Mouse (Mus musculus): ENCODE data around the gene Gm26620. TPM values are rescaled to one million over a fixed set of nuclear protein-coding genes. Genes with fewer than 3 reads are reported as not detected.
A peak's percentile ranks its signal among the peaks of the same experiment; 100 is the strongest.

Gm26620 gene
- under 1 TPM; 0.34 to 0.77 TPM for total RNA-seq (2021)

GRCm38 (mm10) chr1:170884978-170885561 is at the start of gene Gm26620, which contains the start of gene Dusp12:
Gm26620 (plus strand) TSS chr1:170885065.
Dusp12 (minus strand) TSS chr1:170885540.
- peak; percentile 74 to 75 for DNase-seq (ENCODE audit: extremely low spot score in 1 of 2, low spot score in 1 of 2)

- DNase-seq (ENCODE audit: extremely low spot score in 1 of 2, low spot score in 1 of 2) = no peak
These were observed 45.2 kb upstream of the Gm26620 start for GRCm38 (mm10) chr1:170839685-170840084.

DNA sequence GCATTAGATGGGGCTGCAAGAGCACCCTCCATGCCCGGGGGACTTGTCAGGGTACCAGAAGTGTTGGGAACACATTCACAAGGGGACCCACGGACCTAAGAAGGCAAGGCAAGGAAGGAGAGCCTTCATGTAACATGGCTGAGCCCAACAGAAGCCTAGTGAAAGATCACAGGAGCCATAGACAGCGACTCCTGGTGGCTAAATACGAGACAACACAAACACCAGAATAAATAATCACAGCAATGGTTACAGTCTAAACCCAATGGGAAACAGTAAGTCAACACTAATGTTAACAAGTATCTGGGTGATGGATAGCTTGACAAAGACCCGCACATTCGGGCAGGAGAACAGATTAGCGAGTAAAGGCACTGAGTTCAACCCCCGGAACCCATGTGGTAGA is 40.5 kb upstream of the Gm26620 start:
- DNase-seq (ENCODE audit: extremely low spot score in 1 of 2, low spot score in 1 of 2) = no peak

- no peak for DNase-seq (ENCODE audit: extremely low spot score in 1 of 2, low spot score in 1 of 2)
These were observed 39.2 kb upstream of the Gm26620 start for GRCm38 (mm10) chr1:170845448-170846307.

GRCm38 (mm10) chr1:170850007-170850406 is 34.9 kb upstream of the Gm26620 start:
- no peak for DNase-seq (ENCODE audit: extremely low spot score in 1 of 2, low spot score in 1 of 2)

GRCm38 (mm10) chr1:170850637-170851624 is 33.9 kb upstream of the Gm26620 start:
- DNase-seq (ENCODE audit: extremely low spot score in 1 of 2, low spot score in 1 of 2) = no peak

DNA sequence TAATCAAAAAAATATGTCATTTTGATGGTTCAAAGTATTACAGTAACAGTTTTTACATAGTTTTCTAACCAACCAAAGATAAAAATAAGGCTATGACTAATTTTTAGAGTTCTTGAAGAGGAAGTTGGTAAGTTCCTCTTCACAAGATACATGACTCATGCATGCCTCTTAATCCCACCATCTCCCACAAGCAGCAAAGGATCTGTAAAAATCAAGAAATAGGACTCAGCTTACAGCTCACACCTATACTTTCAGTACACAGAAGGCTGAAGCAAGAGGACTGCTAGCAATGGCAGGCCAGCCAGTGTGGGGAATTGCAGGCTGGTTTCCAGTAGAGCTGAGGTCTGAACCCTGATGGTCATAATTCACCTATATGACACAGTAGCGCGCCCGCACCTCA is 31.3 kb upstream of the Gm26620 start:
- no peak for DNase-seq (ENCODE audit: extremely low spot score in 1 of 2, low spot score in 1 of 2)

DNA sequence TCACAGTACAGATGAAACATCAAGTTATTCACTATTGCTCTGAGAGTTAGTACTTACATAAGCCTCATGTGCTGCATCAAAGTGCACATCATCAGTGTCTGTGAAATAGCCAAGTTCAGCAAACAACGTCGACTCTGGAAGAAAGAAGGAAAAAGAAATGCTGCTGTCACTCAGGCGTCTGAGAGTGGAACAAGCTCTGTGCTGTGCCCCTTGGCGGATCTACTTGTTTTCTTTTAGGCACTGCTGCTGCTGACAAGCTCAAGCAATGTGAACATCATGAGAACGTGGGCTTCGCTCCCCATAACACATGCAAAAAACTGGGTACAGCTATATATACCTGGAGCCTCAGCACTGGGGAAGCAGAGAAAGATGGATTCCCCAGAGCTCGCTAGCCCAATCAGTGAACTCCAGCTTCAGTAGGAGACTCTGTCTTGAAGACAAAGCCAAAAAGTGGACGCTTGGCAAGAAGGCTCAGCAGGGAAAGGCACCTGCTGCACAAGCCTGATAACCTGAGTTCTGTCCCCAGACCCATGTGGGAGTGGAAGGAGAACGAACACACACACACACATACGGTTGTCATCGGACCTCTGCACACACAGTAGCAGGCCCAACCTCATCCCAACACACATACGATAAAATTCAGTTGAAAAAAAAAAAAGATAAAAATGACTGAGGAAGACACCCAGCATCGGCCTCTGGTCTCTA is 29.7 kb upstream of the Gm26620 start:
- no peak for DNase-seq (ENCODE audit: extremely low spot score in 1 of 2, low spot score in 1 of 2)

GRCm38 (mm10) chr1:170857369-170857768 is 27.5 kb upstream of the Gm26620 start:
- no peak for DNase-seq (ENCODE audit: extremely low spot score in 1 of 2, low spot score in 1 of 2)

DNA sequence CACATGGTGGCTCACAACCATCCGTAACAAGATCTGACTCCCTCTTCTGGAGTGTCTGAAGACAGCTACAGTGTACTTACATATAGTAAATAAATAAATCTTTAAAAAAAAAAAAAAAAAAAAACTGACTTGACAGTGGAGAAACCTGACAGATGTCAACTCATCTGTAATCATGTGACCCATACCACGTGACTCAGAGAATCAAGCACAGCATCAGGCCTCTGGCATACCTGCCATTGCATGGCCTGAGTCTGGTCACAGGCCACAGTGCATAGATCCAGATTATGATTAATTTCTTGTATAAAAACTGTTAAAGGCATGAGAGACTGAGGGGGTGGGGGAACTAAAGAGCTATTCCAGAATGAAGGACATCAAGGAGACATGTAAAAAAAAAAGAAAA is 26.0 kb upstream of the Gm26620 start:
- no peak for DNase-seq (ENCODE audit: extremely low spot score in 1 of 2, low spot score in 1 of 2)

GRCm38 (mm10) chr1:170861671-170862434 is 23.0 kb upstream of the Gm26620 start:
- no peak for DNase-seq (ENCODE audit: extremely low spot score in 1 of 2, low spot score in 1 of 2)

- DNase-seq (ENCODE audit: extremely low spot score in 1 of 2, low spot score in 1 of 2) = no peak
These were observed 22.5 kb upstream of the Gm26620 start for GRCm38 (mm10) chr1:170862435-170862717.

GRCm38 (mm10) chr1:170863033-170863432 is 21.8 kb upstream of the Gm26620 start:
- DNase-seq (ENCODE audit: extremely low spot score in 1 of 2, low spot score in 1 of 2) = no peak

DNA sequence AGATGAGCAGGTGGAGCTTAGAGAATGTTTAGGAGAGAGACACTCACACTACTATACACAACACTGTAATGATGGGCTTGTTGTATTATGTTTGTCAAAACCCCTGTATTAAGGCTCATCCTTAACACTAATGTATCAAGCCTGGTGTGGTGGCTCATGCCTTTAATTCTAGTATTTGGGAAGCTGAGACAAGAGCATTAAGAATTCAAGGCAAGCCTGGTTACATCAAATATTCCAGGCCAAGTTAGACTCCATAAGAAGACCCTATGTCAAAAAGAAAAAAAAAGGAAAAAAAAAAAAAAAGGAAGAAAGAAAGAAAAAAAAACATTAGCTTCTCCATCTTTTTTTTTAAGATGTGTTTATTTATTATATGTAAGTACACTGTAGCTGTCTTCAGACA is 20.6 kb upstream of the Gm26620 start:
- no peak for DNase-seq (ENCODE audit: extremely low spot score in 1 of 2, low spot score in 1 of 2)

DNA sequence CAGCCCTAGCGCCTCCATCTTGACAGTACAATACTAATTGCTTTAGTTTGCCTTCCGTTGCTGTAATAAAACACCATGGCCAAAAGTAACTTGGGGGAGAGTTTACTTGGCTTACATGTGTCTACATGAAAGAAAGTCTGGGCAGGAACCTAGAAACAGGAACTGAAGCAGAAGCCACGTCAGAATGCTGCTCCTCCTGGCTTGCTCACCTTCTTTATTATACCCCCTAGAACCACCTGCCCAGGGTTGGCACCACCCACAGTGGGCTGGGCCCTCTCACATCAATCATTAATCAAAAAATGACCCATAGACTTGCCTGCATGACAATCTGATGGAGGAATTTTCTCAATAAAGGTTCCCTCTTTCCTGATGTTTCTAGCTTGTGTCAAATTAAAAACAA is 20.1 kb upstream of the Gm26620 start:
- no peak for DNase-seq (ENCODE audit: extremely low spot score in 1 of 2, low spot score in 1 of 2)

GRCm38 (mm10) chr1:170865406-170865805 is 19.5 kb upstream of the Gm26620 start:
- DNase-seq (ENCODE audit: extremely low spot score in 1 of 2, low spot score in 1 of 2) = no peak

- no peak for DNase-seq (ENCODE audit: extremely low spot score in 1 of 2, low spot score in 1 of 2)
These were observed 17.7 kb upstream of the Gm26620 start for GRCm38 (mm10) chr1:170866992-170867690.

DNA sequence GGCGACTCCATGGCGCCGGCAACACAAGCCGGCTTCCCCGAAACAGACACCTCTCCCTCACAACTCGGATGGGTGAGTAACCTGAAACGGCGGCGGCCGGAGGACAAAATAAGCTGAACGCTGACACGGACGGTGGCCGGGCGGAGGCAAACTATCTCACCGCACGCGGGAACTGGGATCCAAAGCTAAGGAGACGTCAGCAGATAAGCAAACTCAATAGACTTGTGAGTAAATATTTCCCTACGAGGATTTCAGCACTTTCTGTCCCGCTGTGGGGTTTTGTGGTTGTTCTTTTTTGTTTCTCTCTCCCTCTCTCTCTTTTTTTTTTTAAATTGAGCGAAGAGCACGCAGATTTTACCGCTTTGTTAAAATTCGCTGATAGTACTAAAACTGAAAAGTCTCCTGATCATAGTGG is 17.2 kb upstream of the Gm26620 start, which contains the start of gene Atf6:
Gene Atf6, minus strand, starts transcription at position 81 of the 415 bp plus-strand sequence.
- peak; percentile 94 to 96 for DNase-seq (ENCODE audit: extremely low spot score in 1 of 2, low spot score in 1 of 2)

Measured in layer of hippocampus, postnatal 25 days (tissue).